Mouse (Mus musculus): ENCODE results near the gene Gpr87.
A peak's percentile ranks its signal among the peaks of the same experiment; 100 is the strongest.

Gpr87 gene

GRCm38 (mm10) chr3:59140115-59140514, 54.8 kb downstream of the Gpr87 start:
- DNase-seq (ENCODE audit: low read depth, low spot score): no peak

GRCm38 (mm10) chr3:59139651-59140051, 55.3 kb downstream of the Gpr87 start:
- no peak for DNase-seq (ENCODE audit: low read depth, low spot score)

GRCm38 (mm10) chr3:59138946-59139468, 55.9 kb downstream of the Gpr87 start:
- DNase-seq (ENCODE audit: low read depth, low spot score): no peak

- DNase-seq (ENCODE audit: low read depth, low spot score): peak; percentile 47
Measured at GRCm38 (mm10) chr3:59135911-59136653, 58.8 kb downstream of the Gpr87 start.

- no peak for DNase-seq (ENCODE audit: low read depth, low spot score)
Measured at GRCm38 (mm10) chr3:59133189-59133588, 61.7 kb downstream of the Gpr87 start.

- DNase-seq (ENCODE audit: low read depth, low spot score): no peak
Measured at GRCm38 (mm10) chr3:59131966-59132365, 62.9 kb downstream of the Gpr87 start.

GRCm38 (mm10) chr3:59131081-59131480, 63.8 kb downstream of the Gpr87 start:
- DNase-seq (ENCODE audit: low read depth, low spot score): no peak

GRCm38 (mm10) chr3:59130431-59130830, 64.5 kb downstream of the Gpr87 start:
- no peak for DNase-seq (ENCODE audit: low read depth, low spot score)

GRCm38 (mm10) chr3:59129547-59129946, 65.4 kb downstream of the Gpr87 start:
- DNase-seq (ENCODE audit: low read depth, low spot score): no peak

Measured in brain, adult 2 months (tissue).